In the genomic region with DNA sequence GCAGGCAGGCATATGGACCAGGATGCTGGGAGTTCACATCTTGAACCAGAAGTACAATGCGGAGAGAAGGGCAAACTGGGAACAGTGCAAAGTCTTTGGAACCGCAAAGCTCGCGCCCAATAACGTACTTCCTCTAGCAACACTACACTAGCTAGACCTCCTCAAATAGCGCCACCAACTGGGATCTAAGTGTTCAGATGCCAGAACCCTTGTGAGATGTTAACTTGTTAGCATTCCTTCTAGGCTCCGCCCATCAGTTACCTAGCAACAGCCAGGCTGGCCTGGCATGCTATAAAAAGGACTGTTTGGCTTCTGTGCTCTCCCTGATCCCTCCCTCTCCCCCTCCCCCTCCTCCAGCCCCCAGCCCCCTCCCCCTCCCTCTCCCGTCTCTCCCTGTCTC, we compare ENCODE assay signal across 8 mouse cellular contexts.
A peak's percentile ranks its signal among the peaks of the same experiment; 100 is the strongest.
DNase-seq lines count a peak whose midpoint lies in the region; ATAC-seq and TF ChIP-seq lines count a peak whose summit lies in the region.

No protein-coding gene starts in this region.

- intact Hi-C loops in heart, postnatal 36 days (cut with DNase I) = loop anchor here (5.0 kb wide), 1 partner anchor 214 kb away; no protein-coding TSS in a partner anchor

- 34% methylated on average over 7 of the region's 8 CpGs for WGBS in heart, embryonic 13.5 days
- WGBS in hindbrain, embryonic 12.5 days = 30% methylated on average over 7 of the region's 8 CpGs
- 42% methylated on average over 8 of the region's 8 CpGs for WGBS in lung, embryonic 14.5 days
- 47% methylated on average over 8 of the region's 8 CpGs for WGBS in stomach, postnatal 0 days

- H3K27ac ChIP-seq in heart, embryonic 13.5 days (replicated peaks) = peak overlapping the region; percentile 56
- no peak overlapping the region for H3K27ac ChIP-seq in hindbrain, embryonic 12.5 days
- H3K27ac ChIP-seq in lung, embryonic 14.5 days (ENCODE audit: low read depth) = no peak overlapping the region
- H3K27ac ChIP-seq in stomach, postnatal 0 days (replicated peaks) = no peak overlapping the region

- peak; percentile 46 for TF ChIP-seq CTCF in lung, embryonic 14.5 days (IDR thresholded peaks at IDR 0.05; ENCODE audit: low read depth)
- peak; percentile 51 for TF ChIP-seq CTCF in stomach, postnatal 0 days (IDR thresholded peaks at IDR 0.05; ENCODE audit: low read depth)

- peak overlapping the region; percentile 14; the same call in 1 of the 2 replicates for H3K4me3 ChIP-seq in heart, embryonic 13.5 days
- no peak overlapping the region for H3K4me3 ChIP-seq in hindbrain, embryonic 12.5 days
- no peak overlapping the region for H3K4me3 ChIP-seq in lung, embryonic 14.5 days (ENCODE audit: low read depth, low read length)
- no peak overlapping the region for H3K4me3 ChIP-seq in stomach, postnatal 0 days (ENCODE audit: low read depth, low read length)

- H3K4me1 ChIP-seq in heart, embryonic 13.5 days = peaks cover 62% of the 10 kb centered on the region
- H3K4me1 ChIP-seq in hindbrain, embryonic 12.5 days = peaks cover 37% of the 10 kb centered on the region
- peaks cover 7% of the 10 kb centered on the region for H3K4me1 ChIP-seq in lung, embryonic 14.5 days (ENCODE audit: insufficient read depth)
- H3K4me1 ChIP-seq in stomach, postnatal 0 days (replicated peaks; ENCODE audit: control insufficient read depth, insufficient read depth) = peaks cover 5% of the 10 kb centered on the region

- no peak overlapping the region; the same call in 1 of the 2 replicates for H3K9ac ChIP-seq in heart, embryonic 13.5 days
- H3K9ac ChIP-seq in hindbrain, embryonic 12.5 days = no peak overlapping the region
- no peak overlapping the region for H3K9ac ChIP-seq in lung, embryonic 14.5 days
- no peak overlapping the region for H3K9ac ChIP-seq in stomach, postnatal 0 days (ENCODE audit: low read length)

- no peaks in the 10 kb centered on the region for H3K27me3 ChIP-seq in heart, embryonic 13.5 days (replicated peaks)
- no peaks in the 10 kb centered on the region for H3K27me3 ChIP-seq in hindbrain, embryonic 12.5 days
- H3K27me3 ChIP-seq in lung, embryonic 14.5 days (ENCODE audit: insufficient read depth, low read length) = no peaks in the 10 kb centered on the region
- no peaks in the 10 kb centered on the region for H3K27me3 ChIP-seq in stomach, postnatal 0 days (ENCODE audit: control insufficient read depth, insufficient read depth, low read length)

- H3K9me3 ChIP-seq in heart, embryonic 13.5 days = no peaks in the 10 kb centered on the region
- H3K9me3 ChIP-seq in hindbrain, embryonic 12.5 days (replicated peaks) = no peaks in the 10 kb centered on the region
- no peaks in the 10 kb centered on the region for H3K9me3 ChIP-seq in lung, embryonic 14.5 days (ENCODE audit: low read depth, low read length)
- no peaks in the 10 kb centered on the region for H3K9me3 ChIP-seq in stomach, postnatal 0 days (ENCODE audit: control insufficient read depth, low read length)

- no peak for DNase-seq in heart, postnatal 36 days
- peak; percentile 98 for DNase-seq in ZHBTc4 (ENCODE audit: low read depth, low spot score)
- peak; percentile 82 for DNase-seq in lung, embryonic 14.5 days
- DNase-seq in stomach, postnatal 0 days (ENCODE audit: low spot score) = peak; percentile 61
- no peak for DNase-seq in cerebellum, adult 8-10 months

- ATAC-seq in heart, embryonic 13.5 days (ENCODE audit: extremely low read depth, insufficient number of reproducible peaks, low FRiP score, low TSS enrichment) = peak; percentile 26; the same call in 1 of the 2 replicates
- ATAC-seq in hindbrain, embryonic 12.5 days (ENCODE audit: low FRiP score) = peak; percentile 70
- ATAC-seq in lung, embryonic 14.5 days (ENCODE audit: insufficient read depth) = peak; percentile 65
- peak; percentile 62 for ATAC-seq in stomach, postnatal 0 days (ENCODE audit: low FRiP score, low TSS enrichment)
- ATAC-seq in erythroblast, adult 5-6 weeks (replicated peaks; ENCODE audit: low FRiP score, poor library complexity, severe bottlenecking) = no peak

- H3K36me3 ChIP-seq in heart, embryonic 13.5 days = no peaks in the 10 kb centered on the region
- H3K36me3 ChIP-seq in hindbrain, embryonic 12.5 days = no peaks in the 10 kb centered on the region
- no peaks in the 10 kb centered on the region for H3K36me3 ChIP-seq in lung, embryonic 14.5 days (ENCODE audit: insufficient read depth)
- no peaks in the 10 kb centered on the region for H3K36me3 ChIP-seq in stomach, postnatal 0 days (ENCODE audit: control insufficient read depth, insufficient read depth, low read length)

- H3K4me2 ChIP-seq in heart, embryonic 13.5 days = peak overlapping the region; percentile 55
- peak overlapping the region; percentile 1; the same call in 1 of the 2 replicates for H3K4me2 ChIP-seq in hindbrain, embryonic 12.5 days (replicated peaks)
- peak overlapping the region; percentile 27; the same call in 1 of the 2 replicates for H3K4me2 ChIP-seq in lung, embryonic 14.5 days
- no peak overlapping the region; the same call in 1 of the 2 replicates for H3K4me2 ChIP-seq in stomach, postnatal 0 days (replicated peaks; ENCODE audit: low read depth)

- no peak for TF ChIP-seq EP300 in stomach, postnatal 0 days (optimal IDR thresholded peaks at IDR 0.05)

Comparison
In these comparisons a context has a peak if more than half of its experiments do, and no peak if none do; other contexts are left out.
1. DNase-seq: peak in ZHBTc4 (single experiment), lung, embryonic 14.5 days (single experiment) and stomach, postnatal 0 days (single experiment); none in heart, postnatal 36 days (0 of 2) and cerebellum, adult 8-10 months (single experiment).